Mouse (Mus musculus): ENCODE results near the gene Stim1.

DNA sequence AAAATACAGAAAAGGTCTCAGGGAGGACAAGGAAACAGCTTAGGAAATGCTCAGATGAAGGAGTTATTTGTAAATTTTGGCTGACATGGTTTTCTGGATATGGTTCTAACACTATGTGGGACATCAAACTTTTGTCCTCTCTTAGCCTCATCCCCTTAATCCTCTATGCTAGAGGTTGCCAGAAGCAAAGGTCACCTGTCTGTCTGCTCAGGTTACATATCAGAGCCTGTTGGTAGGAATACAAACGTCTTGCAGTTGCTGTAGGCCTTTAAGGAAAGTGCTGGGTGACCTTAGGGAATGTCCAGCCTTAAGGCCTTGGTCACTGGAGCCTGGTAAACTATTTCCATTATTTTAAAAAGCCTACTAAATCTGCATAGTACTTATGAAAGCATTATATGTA, 85.8 kb downstream of the Stim1 start:
- TF ChIP-seq USF1 (IDR thresholded peaks at IDR 0.05; ENCODE audit: low read depth) (no peak), POLR2A (IDR thresholded peaks at IDR 0.05; ENCODE audit: insufficient read length, low read depth) (no peak), E2F4 (IDR thresholded peaks at IDR 0.05; ENCODE audit: insufficient read depth) (no peak), TCF12 (IDR thresholded peaks at IDR 0.05; ENCODE audit: insufficient read depth, poor library complexity, severe bottlenecking) (no peak), MYOG (IDR thresholded peaks at IDR 0.05; ENCODE audit: control insufficient read depth in 1 of 3, insufficient read depth in 1 of 3, insufficient read length in 2 of 3, low read depth in 2 of 3) (no peak), POLR2AphosphoS2 (IDR thresholded peaks at IDR 0.05; ENCODE audit: insufficient read length, low read depth) (no peak), MAX (IDR thresholded peaks at IDR 0.05; ENCODE audit: low read depth) (no peak)

All from myocyte (in vitro differentiated cells).